Mouse (Mus musculus) common myeloid progenitor, adult 5-6 weeks (primary cell): ENCODE results near the gene Plin3. TPM values are rescaled to one million over a fixed set of nuclear protein-coding genes. Genes with fewer than 3 reads are reported as not detected.

Experiments
- ATAC-seq: replicated peaks from 2 replicates; pipeline ENCODE4 v1.8.0; 2016; ENCODE audit warnings: low read depth, mild to moderate bottlenecking, moderate TSS enrichment, inconsistent platforms; ENCODE audit not compliant: poor library complexity, severe bottlenecking
- total RNA-seq: library from RNA; stranded (forward); fragments of 200-1000, 187-1606 nt; gene quantifications from 2 replicates; pipeline ENCODE4 v1.2.3, GENCODE M21; 2017

Gene Plin3
- 8.7 and 11.6 TPM in 2 replicates for total RNA-seq

DNA sequence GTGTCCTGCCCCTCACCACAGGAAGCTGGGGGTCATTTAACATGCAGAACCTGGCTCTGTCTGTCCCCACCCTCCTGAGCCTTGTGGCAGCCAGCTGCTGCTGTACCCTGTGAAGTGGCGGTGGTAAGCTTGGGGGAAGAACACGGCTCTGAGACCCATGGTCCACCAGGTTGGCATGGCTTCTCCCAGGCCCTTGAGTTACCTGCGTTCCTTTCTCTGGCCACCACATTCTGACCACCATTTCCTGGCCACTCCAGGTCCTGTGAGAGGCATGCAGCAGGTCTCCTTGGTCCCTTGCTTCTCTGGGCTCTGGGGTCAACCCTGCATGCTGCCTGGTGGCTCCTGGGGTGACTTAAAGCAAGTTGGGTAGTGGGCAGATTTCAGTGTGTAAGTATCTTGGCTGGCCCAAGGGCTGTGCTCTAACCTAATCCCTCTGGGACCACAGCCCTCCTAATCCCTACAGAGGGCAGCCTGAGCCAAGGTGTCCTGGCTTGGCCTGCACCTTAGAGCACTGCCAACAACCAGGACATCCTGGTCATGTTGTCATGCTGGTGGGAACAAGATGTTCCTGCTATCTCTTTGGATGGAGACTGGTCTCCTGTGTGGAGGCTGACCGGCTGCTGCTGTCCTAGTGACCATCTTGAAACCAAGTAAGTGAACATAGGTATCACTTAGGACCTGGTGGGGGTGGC is at the start of gene Plin3:
TSS of gene Plin3 (minus strand) at position 343 of the 692 bp plus-strand sequence.
- ATAC-seq: no peak

DNA sequence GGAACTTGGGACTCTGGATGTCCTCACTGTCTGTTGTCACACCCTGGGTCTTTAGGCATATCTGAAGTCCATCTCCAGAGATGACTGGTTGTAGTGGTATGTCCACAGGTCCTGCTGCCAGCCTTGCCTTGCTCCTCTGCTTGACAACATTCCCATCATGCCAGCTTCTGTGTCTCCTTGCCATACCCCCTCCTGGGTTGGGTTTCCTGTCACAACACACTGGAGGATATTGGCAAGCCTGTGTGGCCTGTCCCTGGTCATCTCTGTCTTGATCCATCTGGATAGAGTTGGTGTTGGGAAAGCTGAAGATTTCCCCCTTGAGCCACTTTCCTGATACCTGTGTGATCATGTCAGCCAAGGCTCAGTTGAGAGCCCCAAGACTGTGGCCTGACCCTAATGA is 48.0 kb upstream of the Plin3 start:
- ATAC-seq: no peak

DNA sequence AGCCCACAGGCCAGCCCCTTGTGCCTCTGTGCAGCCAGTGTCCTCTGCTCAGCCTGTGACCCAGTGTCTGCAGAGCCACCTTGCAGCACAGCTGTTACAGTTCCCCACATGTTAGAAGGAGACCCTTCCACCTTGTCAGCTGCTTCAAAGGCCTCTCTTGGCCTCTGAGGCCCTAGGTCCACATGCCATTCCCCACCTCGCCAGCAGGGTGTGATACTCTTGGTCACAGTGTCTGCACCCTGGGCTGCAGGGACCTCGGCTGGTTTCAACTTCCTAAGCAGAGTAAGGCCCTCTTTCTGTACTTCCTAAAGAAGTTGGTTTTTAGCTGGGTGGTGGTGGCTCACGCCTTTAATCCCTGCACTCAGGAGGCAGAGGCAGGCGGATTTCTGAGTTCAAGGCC is 46.2 kb upstream of the Plin3 start:
- peak; percentile 67 for ATAC-seq

DNA sequence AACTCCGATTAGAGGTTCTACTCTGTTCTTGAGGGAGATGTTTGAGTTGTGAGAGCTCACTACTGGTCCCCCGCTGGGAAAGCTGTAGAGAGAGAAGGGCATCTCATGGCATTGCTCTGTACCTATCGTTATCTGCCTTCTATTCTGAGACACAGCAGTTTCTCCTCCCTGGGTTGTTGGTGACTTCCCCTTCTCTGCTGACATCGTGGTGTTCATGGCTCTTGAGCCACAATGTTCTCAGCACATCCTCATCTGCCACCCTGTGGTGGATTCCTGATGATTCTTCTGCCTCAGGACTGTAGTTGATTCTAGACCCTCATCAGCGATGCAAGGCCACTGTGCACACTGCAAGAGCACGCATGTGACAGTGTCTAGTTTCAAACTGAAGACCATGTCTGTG is 45.1 kb upstream of the Plin3 start:
- peak; percentile 62 for ATAC-seq

DNA sequence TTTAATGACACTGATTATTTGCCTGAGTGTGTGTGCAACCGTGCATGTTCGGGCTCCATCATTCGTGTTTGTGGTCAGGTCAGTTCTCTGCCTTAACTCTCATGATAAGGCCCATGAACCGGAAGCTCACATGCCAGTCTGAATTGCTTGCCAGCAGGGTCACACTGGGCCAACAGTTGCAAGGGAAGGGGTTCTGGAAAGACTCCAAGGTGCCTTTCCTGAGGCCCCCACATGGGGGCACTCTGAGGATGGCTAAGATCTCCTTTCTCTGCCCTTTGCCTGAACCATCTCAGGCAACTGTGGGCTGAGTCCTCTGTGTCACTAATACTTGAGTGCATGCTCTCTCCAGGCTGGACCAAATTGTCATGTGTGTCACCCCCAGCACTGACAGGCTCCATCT is 44.5 kb upstream of the Plin3 start:
- peak; percentile 78 for ATAC-seq

DNA sequence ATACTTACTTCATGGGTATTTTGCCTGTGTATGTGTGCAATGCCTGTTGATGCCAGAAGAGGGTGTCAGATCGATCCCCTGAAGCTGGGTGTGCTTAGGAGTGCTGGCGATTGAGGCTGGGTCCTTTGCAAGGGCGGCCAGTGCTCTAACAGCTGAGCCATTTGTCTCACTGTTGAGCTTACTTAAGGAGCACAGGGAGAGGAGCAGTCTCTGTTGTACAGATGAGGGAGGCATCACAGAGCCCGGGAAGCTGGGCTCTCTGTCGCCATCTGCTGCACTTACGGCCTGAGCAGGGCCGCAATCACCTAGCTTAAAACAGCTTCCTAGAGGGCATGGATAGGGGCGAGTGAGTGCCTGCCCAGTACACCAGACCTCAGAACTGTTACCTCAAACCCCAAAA is 40.3 kb upstream of the Plin3 start:
- no peak for ATAC-seq

DNA sequence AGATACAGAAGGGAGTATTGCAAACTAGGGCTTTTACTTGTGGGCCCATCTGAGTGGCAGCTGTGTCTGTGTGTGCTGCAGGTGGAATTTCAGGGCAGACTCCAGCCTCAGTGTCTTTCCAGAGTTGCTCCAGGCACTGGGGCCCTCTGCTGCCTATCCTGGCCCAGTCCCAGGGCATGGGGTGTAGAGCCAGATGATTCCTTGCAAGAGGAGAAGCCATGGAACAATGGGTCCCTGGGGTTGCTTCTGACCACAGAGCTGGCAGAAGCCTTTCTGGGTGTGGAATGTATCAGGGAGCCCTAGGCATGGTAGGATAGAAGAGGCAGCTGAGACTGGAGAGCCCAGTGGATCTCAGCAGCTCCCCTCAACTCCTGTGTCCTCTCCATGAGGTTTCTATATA is 38.6 kb upstream of the Plin3 start:
- no peak for ATAC-seq

DNA sequence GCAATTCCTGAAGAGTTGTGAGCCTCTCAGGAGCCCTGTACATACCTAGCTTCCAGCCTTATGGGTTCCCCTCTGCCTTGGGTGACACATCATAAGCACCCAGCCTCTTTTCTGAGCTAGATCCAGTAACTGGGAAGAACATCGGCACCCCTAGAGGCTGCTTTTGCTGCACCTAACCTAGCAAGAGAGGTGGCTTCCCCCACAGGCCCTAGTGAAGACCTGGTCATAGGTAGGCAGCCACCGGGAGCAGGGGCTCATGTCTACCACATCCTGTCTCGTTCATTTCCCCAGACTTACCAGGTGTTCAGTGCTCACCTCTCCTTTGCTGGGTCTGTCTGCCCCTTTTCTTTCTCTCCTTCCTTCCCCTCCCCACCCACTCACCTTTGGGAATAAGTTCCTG is 37.7 kb upstream of the Plin3 start:
- ATAC-seq: no peak

DNA sequence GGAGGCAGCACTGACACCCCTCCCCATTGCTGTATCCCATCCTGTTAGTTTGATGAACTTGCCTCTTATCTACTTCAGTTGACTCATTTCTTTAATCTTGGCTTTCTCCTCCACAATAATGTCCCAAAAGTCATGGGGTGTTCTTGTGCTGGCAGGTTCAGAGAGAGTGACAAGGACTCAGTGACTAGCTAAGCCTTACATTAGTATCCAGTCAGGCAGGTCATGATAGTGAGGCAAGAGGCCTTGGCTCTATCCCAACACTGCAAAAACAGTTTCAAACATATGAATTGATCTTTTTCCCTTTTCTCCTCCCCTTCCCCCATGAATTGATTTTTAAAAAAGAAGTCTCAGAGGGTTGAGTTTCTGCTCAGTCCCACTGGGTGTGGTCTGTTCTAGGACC is 36.6 kb upstream of the Plin3 start:
- no peak for ATAC-seq

DNA sequence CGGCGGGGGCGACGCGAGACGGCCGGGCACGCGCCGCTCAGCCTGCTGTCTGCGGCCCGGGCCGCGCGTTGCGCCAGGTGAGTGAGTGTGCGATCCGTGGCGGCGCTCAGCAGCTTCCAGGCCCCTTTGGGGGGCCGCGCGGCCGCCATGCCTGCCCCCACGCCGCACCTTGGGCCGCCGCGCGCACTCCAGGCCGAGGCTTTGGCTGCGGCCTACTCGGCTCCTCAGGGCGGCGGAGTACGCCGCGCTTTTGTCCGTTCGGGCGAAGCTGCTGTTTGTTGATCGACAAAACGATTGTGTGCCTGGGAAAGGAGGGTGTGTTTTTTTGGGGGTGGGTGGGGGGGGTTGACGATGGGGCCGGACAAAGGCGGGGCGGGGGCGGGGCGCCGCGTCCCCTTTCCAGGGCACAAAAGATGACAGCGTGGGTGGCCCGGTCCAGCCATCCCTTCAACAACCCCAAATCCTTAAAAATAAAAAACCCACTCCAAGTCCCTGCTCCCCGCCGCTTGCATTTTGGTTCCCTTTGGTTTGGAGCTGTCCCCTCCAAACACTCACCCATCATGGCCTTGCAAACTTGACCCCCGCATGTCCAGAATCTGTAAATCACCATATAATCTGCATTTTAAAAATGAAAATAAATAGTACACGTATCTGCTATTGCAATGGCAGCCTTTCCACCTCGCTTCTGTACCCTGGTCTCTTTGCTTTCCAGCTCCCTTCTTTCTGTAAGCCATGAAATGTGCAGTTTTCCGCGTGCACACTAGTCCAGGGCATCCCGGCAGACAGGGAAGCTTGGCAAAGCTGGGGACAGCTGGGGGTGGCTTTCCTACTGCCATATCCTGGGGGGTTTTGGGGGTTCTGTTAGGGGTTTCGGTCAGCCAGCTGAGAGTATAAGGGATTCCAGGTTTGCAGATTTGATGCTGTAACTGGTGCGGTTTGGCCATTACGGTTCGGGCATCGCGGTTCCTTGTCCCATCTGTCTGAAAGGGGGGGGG is 33.8 kb upstream of the Plin3 start:
- no peak for ATAC-seq

DNA sequence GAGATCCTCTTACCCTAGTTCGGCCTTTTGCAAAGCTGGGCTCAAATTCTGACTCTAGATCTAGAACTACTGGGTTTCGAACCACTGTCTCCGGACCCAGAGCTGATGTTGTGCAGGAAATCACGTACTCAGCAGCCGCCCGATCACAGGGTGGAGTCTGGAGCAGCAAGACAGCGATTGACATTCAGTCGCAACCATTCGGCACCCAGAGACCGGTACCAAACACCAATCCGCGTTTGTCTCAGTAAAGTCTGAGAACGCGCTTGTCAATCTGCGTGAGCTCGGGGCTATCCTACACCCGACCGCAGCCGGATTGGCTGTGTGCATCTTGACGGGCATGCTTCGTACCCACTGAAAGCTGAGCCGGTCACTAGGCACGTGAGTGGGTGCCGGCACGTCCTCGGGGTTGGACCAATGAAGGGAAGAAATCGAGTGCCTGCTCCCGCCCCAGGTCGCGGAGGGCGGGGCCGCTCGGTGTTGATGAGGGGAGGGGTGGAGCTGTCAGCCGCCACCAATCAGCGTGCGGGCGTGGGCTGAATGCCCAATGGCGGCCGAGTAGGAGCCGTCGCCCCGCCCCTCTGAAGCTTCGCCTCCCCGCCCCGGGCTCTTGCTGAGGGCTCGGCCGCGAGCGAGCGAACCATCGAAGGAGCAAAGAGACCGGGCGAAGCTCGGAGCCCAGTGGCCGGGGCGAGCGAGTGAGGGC is 32.9 kb upstream of the Plin3 start, which contains the start of gene Kdm4b:
TSS of gene Kdm4b (plus strand) at position 613 of the 703 bp plus-strand sequence.
- ATAC-seq: peak; percentile 95

DNA sequence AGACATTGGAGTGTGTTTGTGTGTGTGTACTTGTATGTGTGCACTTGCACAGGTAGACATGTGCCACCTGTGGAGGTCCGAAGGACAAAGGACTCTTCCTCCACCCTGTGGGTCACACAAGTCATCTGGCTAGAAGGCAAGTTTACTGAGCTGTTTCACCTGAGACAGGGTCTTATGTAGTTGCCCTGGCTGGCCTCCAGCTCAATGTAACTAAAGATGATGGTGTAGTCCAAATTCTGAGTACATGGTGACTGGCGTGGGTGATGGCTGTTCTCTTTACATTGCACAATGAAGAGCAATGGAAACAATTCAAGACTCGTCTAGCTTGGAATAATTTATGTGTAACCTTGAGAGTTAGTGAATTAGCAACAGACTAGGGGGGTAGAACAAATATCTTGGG is 31.7 kb upstream of the Plin3 start:
- ATAC-seq: no peak

DNA sequence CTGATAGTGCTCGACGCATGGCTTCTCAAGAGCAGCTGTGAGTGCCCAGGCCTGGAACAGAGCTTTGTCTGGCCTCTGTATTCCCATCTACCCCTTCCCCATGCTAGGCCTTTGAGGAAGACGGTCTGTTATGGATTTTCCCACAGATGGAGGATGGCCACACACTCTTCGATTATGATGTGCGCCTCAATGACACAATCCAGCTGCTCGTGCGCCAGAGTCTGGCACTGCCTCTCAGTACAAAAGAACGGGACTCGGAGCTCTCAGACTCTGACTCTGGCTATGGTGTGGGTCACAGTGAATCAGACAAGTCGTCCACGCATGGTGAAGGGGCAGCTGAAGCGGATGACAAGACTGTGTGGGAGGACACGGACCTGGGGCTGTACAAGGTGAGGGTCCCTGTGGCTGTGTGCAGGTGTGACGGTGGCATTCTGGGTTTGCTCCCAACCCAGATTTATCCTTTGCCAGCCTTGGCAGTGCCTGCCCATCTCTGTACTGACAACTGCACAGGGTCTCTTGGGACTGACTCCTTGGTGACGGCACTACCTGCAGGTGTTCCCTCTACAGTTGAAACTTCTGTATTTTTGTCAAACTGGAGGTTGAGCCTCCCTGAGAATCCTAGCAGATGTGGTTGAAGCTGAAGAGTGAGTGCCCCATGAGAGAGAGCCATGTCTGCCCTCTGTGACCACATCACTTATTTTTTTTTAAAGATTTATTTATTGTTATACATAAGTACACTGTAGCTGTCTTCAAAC is 16.7 kb upstream of the Plin3 start:
- ATAC-seq: no peak

DNA sequence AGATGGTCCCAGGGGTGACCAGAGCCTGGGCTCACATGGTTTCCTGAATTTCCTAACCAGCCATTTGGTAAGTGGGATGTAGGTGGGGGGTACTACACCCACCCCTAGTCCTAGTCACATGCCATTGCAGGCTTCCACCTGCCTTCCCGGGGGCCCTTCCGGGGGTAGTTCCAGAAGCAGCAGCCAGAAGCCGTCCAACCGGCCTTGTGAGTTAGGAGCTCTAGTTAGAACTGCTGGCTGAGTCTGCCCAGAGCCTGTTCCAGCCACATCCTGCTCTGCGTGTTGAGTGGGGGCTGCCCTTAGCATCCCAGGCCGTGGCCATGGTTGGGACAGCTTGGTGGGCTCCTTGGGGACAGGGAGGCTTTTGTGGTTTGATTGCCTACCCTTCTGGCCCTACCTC is 15.4 kb upstream of the Plin3 start:
- ATAC-seq: no peak

DNA sequence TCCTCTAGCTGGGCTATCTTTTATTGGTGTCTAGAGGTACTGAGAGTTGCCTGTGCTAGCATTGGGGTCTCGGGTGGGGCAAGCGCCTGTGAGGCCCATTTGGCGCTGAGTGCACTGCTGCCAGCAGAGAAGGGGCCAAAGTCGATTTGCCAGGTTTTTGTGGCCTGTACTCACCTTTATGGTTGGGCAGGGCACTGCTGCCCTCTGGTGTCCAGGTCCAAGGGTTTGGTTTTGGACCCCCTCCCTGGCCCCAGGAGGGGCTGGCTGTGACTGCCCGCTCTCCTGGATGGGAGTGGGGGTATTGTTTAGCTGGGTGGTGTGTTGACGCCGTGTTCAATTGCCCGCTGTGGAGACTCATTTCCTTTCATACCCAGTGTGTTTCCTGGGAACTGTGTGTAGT is 13.2 kb upstream of the Plin3 start:
- ATAC-seq: no peak

DNA sequence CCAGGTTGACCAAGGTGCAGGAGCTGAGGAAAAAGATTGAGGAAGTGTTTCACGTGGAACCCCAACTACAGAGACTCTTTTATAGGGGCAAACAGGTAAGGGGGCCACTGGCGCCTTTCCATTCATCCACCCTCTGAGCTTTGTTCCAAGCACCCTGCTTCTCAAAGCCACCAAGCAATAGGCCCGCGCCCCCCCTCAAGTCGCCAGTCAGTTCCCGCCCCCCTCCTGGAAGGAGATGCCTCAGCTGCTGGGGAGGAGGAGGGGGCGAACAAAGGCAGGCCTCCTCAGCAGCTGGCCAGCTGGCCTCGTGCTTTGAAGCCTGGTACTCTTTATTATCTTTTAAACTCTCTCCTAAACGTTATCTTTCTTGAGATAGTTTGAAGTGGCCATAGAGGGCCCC is 12.5 kb upstream of the Plin3 start:
- ATAC-seq: no peak

DNA sequence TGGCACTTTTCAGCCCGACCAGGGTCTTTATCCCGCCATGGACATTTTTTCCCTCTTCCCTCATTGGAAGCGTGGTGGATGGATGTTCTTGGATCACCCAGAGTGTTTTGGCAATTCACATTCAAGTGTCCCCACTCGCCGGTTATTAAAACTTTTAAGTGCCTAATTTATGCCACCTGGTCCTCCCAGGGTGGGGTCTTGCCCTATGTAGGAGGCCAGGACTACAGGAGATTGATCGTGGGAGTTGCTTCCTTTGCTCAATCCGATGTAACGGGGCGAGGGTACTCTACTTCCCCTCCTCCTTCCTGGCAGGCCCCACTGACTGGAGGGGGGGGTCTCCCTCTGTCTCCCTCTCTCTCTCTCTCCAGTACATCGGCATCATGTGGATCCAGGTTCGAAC is 12.0 kb upstream of the Plin3 start:
- no peak for ATAC-seq

DNA sequence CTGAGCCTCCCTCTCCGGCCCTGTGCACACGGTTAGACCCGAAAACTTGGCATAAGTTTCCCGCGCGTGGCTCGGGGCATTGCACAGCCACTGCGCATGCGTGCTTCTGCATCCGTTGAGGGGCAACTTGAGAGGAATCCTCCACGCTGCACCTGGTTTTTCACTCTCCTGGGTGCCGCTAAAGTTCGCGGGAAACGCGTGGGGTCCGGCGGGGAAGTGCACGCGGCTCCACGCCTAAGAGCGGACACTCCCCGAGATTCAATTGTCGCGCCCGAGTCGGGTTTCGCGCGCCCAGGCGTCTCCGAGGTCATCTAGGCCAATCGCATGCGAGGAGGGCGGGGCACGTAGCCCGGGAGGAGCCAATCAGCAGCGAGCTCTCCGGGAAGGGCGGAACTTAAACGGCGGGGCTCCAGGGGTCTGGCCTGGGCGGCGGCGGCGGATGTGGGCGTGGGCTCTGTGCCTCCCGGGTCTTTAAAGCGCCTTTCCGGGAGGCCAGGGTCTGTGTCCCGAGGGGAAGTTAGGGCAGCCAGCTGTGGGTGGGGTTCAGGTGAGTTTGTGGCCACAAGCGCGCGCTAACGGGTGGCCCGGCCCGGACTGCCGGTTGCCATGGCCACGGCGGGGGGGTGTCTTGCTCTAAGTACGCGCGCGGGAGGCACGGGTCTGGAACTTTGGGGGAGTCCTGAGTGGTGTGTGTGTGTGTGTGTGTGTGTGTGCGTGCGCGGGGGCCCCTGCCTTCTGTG is 11.3 kb upstream of the Plin3 start:
- peak; percentile 86 for ATAC-seq

DNA sequence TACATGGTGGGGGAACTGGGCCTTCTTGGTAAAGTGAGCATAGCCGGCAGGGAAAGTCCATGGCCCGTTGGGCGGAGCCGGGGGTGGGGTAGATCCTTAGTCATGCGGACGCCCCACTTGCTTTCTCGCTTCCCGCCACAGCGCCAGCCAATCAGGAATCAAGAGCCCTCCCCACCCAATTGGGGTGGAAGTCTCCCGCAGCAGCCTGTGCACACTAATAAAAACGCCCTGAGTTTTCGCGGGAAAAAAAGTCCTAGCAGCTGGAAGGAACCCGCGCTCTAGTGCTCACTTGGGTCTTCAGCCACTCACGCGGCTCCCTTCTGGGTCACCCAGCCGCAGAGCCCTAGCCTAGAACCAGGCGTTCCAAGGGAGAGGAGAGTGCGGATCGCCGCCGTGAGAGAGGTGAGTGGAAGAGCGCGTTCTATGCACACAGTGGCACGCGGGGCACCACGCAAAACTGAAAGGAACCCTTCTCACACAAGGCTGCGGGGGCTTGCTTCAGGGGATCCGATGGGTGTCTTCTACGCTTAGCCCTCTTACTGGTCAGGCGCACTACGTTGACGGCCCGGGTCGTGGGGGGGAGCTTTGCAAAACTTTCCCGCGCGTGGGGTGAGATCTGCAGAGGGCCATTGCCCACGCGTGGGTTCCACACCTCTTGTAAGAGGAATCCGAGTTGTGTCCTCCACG is 10.6 kb upstream of the Plin3 start, which contains the start of gene Uhrf1:
TSS of gene Uhrf1 (plus strand) at position 162 of the 687 bp plus-strand sequence.
- ATAC-seq: peak; percentile 82
